Mouse (Mus musculus): Measurements from ENCODE around the gene Sept3. TPM values are rescaled to one million over a fixed set of nuclear protein-coding genes. Genes with fewer than 3 reads are reported as not detected.
A peak's percentile ranks its signal among the peaks of the same experiment; 100 is the strongest.
"Not testable (repeated sequence)": the region's sequence is repeated elsewhere in the genome, so short reads cannot be mapped to it uniquely, and the experiment has no call there.

Sept3 gene
- polyA plus RNA-seq, 1 experiment, result 0.62 TPM

GRCm38 (mm10) chr15:82243742-82244114 lies 31.0 kb upstream of the Sept3 start:
- Histone ChIP-seq H3K9me3 (no peaks in the 10 kb centered on the region), H3K27me3 (replicated peaks) (peaks cover 2% of the 10 kb centered on the region)
- TF ChIP-seq GATA1 (IDR thresholded peaks at IDR 0.05; ENCODE audit: borderline replicate concordance, low read length) (no peak), FLI1 (IDR thresholded peaks at IDR 0.05; ENCODE audit: low read length) (no peak)

GRCm38 (mm10) chr15:82244115-82244804 lies 30.4 kb upstream of the Sept3 start, which contains the start of gene Cenpm:
Gene Cenpm (minus strand): TSS chr15:82244748.
- Histone ChIP-seq H3K4me1 (peaks cover 11% of the 10 kb centered on the region), H3K36me3 (replicated peaks; ENCODE audit: low read length) (peaks cover 6% of the 10 kb centered on the region), H3K4me3 (replicated peaks) (peak within 1 kb of the TSS; percentile 99), H3K27me3 (replicated peaks) (peaks cover 3% of the 10 kb centered on the region), H3K9me3 (no peaks in the 10 kb centered on the region)
- TF ChIP-seq FLI1 (IDR thresholded peaks at IDR 0.05; ENCODE audit: low read length), result no peak

More at GRCm38 (mm10) chr15:82243742-82244114, 31.0 kb upstream of the Sept3 start:
- Histone ChIP-seq H3K36me3 (replicated peaks; ENCODE audit: low read length) (peaks cover 11% of the 10 kb centered on the region), H3K4me1 (peaks cover 11% of the 10 kb centered on the region), H3K4me3 (replicated peaks) (peak overlapping the region; percentile 99)

GRCm38 (mm10) chr15:82244805-82245161 lies 29.9 kb upstream of the Sept3 start:
- H3K36me3 ChIP-seq (replicated peaks; ENCODE audit: low read length); H3K27me3 ChIP-seq (replicated peaks); H3K9me3 ChIP-seq: not testable (repeated sequence)
- peak overlapping the region; percentile 99 for H3K4me3 ChIP-seq (replicated peaks)
- H3K4me1 ChIP-seq, result peaks cover 11% of the 10 kb centered on the region

GRCm38 (mm10) chr15:82247131-82247776 lies 27.4 kb upstream of the Sept3 start:
- Histone ChIP-seq H3K4me1 (peaks cover 11% of the 10 kb centered on the region), H3K9me3 (peaks cover 7% of the 10 kb centered on the region), H3K27me3 (replicated peaks) (peaks cover 3% of the 10 kb centered on the region), H3K4me3 (replicated peaks) (no peak overlapping the region), H3K36me3 (replicated peaks; ENCODE audit: low read length) (no peaks in the 10 kb centered on the region)
- TF ChIP-seq GATA1 (IDR thresholded peaks at IDR 0.05; ENCODE audit: borderline replicate concordance, low read length), result no peak
- no peak for TF ChIP-seq FLI1 (IDR thresholded peaks at IDR 0.05; ENCODE audit: low read length)

- no peaks in the 10 kb centered on the region for H3K36me3 ChIP-seq (replicated peaks; ENCODE audit: low read length)
- TF ChIP-seq GATA1 (IDR thresholded peaks at IDR 0.05; ENCODE audit: borderline replicate concordance, low read length) (no peak), FLI1 (IDR thresholded peaks at IDR 0.05; ENCODE audit: low read length) (no peak)
- no peak overlapping the region for H3K4me3 ChIP-seq (replicated peaks)
- H3K9me3 ChIP-seq, result peaks cover 11% of the 10 kb centered on the region
- H3K27me3 ChIP-seq (replicated peaks), result peaks cover 24% of the 10 kb centered on the region
- no peaks in the 10 kb centered on the region for H3K4me1 ChIP-seq
These were observed 23.1 kb upstream of the Sept3 start for GRCm38 (mm10) chr15:82251579-82251978.

GRCm38 (mm10) chr15:82252097-82252496 lies 22.6 kb upstream of the Sept3 start, which contains the start of gene 1500009C09Rik:
Gene 1500009C09Rik (plus strand): TSS chr15:82252397.
- no peak within 1 kb of the TSS for H3K4me3 ChIP-seq (replicated peaks)
- TF ChIP-seq GATA1 (IDR thresholded peaks at IDR 0.05; ENCODE audit: borderline replicate concordance, low read length), result no peak
- no peak for TF ChIP-seq FLI1 (IDR thresholded peaks at IDR 0.05; ENCODE audit: low read length)
- peaks cover 11% of the 10 kb centered on the region for H3K9me3 ChIP-seq
- no peaks in the 10 kb centered on the region for H3K4me1 ChIP-seq
- no peaks in the 10 kb centered on the region for H3K36me3 ChIP-seq (replicated peaks; ENCODE audit: low read length)
- peaks cover 28% of the 10 kb centered on the region for H3K27me3 ChIP-seq (replicated peaks)

- TF ChIP-seq GATA1 (IDR thresholded peaks at IDR 0.05; ENCODE audit: borderline replicate concordance, low read length) (no peak), FLI1 (IDR thresholded peaks at IDR 0.05; ENCODE audit: low read length) (no peak)
- Histone ChIP-seq H3K36me3 (replicated peaks; ENCODE audit: low read length) (no peaks in the 10 kb centered on the region), H3K4me1 (peaks cover 5% of the 10 kb centered on the region; the same call in 1 of the 2 replicates), H3K9me3 (peaks cover 17% of the 10 kb centered on the region), H3K27me3 (replicated peaks) (peaks cover 47% of the 10 kb centered on the region), H3K4me3 (replicated peaks) (no peak overlapping the region)
These were observed 19.4 kb upstream of the Sept3 start for GRCm38 (mm10) chr15:82255248-82255647.

- Histone ChIP-seq H3K4me3 (replicated peaks) (no peak overlapping the region), H3K27me3 (replicated peaks) (peaks cover 53% of the 10 kb centered on the region), H3K4me1 (peaks cover 5% of the 10 kb centered on the region; the same call in 1 of the 2 replicates)
These were observed 18.7 kb upstream of the Sept3 start for GRCm38 (mm10) chr15:82255944-82256383.

GRCm38 (mm10) chr15:82259510-82259909 lies 15.2 kb upstream of the Sept3 start:
- Histone ChIP-seq H3K27me3 (replicated peaks) (peaks cover 67% of the 10 kb centered on the region), H3K36me3 (replicated peaks; ENCODE audit: low read length) (no peaks in the 10 kb centered on the region), H3K4me3 (replicated peaks) (no peak overlapping the region), H3K4me1 (peaks cover 5% of the 10 kb centered on the region; the same call in 1 of the 2 replicates), H3K9me3 (peaks cover 6% of the 10 kb centered on the region)
- TF ChIP-seq FLI1 (IDR thresholded peaks at IDR 0.05; ENCODE audit: low read length) (no peak), GATA1 (IDR thresholded peaks at IDR 0.05; ENCODE audit: borderline replicate concordance, low read length) (no peak)

More at GRCm38 (mm10) chr15:82255944-82256383, 18.7 kb upstream of the Sept3 start:
- no peak for TF ChIP-seq GATA1 (IDR thresholded peaks at IDR 0.05; ENCODE audit: borderline replicate concordance, low read length)
- no peak for TF ChIP-seq FLI1 (IDR thresholded peaks at IDR 0.05; ENCODE audit: low read length)
- Histone ChIP-seq H3K9me3 (peaks cover 17% of the 10 kb centered on the region), H3K36me3 (replicated peaks; ENCODE audit: low read length) (no peaks in the 10 kb centered on the region)

- H3K36me3 ChIP-seq (replicated peaks; ENCODE audit: low read length), result no peaks in the 10 kb centered on the region
- TF ChIP-seq GATA1 (IDR thresholded peaks at IDR 0.05; ENCODE audit: borderline replicate concordance, low read length), result no peak
- TF ChIP-seq FLI1 (IDR thresholded peaks at IDR 0.05; ENCODE audit: low read length), result no peak
- H3K27me3 ChIP-seq (replicated peaks), result peaks cover 54% of the 10 kb centered on the region
- H3K9me3 ChIP-seq, result no peaks in the 10 kb centered on the region
- H3K4me3 ChIP-seq (replicated peaks), result no peak overlapping the region
- no peaks in the 10 kb centered on the region for H3K4me1 ChIP-seq
These were observed 8.3 kb upstream of the Sept3 start for GRCm38 (mm10) chr15:82266356-82266755.
